Mouse (Mus musculus): ENCODE data around the gene Cfap97d1. TPM values are rescaled to one million over a fixed set of nuclear protein-coding genes. Genes with fewer than 3 reads are reported as not detected.

The Cfap97d1 gene
- not detected in 2 replicates for polyA plus RNA-seq (2015; fragmentation: Nextera tagmentation; extraction: Ambion mirVana)

GRCm38 (mm10) chr11:101984054-101985025, at the start of gene Cfap97d1:
Gene Cfap97d1 (plus strand): TSS chr11:101984279.
- peaks cover 11% of the 10 kb centered on the region for H3K27me3 ChIP-seq
- H3K4me1 ChIP-seq (replicated peaks) = peaks cover 32% of the 10 kb centered on the region
- peak within 1 kb of the TSS; percentile 54 for H3K4me3 ChIP-seq
- WGBS = 1% methylated on average over 69 of the region's 71 CpGs
- H3K27ac ChIP-seq (replicated peaks) = peak within 1 kb of the TSS; percentile 65
- no peaks in the 10 kb centered on the region for H3K9me3 ChIP-seq
- ATAC-seq (ENCODE audit: low read depth) = peak; percentile 72
- H3K36me3 ChIP-seq = no peaks in the 10 kb centered on the region
- H3K9ac ChIP-seq = peak within 1 kb of the TSS; percentile 76
- peak within 1 kb of the TSS; percentile 95 for H3K4me2 ChIP-seq

GRCm38 (mm10) chr11:101935743-101936142, 48.3 kb upstream of the Cfap97d1 start:
- Histone ChIP-seq H3K4me2 (no peak overlapping the region), H3K36me3 (no peaks in the 10 kb centered on the region), H3K9me3 (no peaks in the 10 kb centered on the region), H3K27me3 (peaks cover 37% of the 10 kb centered on the region), H3K4me1 (replicated peaks) (peaks cover 21% of the 10 kb centered on the region), H3K27ac (replicated peaks) (no peak overlapping the region), H3K9ac (no peak overlapping the region), H3K4me3 (no peak overlapping the region)
- ATAC-seq (ENCODE audit: low read depth) = no peak
- WGBS = 46% methylated on average over 3 of the region's 3 CpGs

GRCm38 (mm10) chr11:101936421-101936820, 47.7 kb upstream of the Cfap97d1 start:
- Histone ChIP-seq H3K9ac (no peak overlapping the region), H3K36me3 (no peaks in the 10 kb centered on the region), H3K4me1 (replicated peaks) (peaks cover 21% of the 10 kb centered on the region), H3K4me2 (peak overlapping the region; percentile 72; the same call in 1 of the 2 replicates), H3K4me3 (no peak overlapping the region), H3K9me3 (no peaks in the 10 kb centered on the region), H3K27me3 (peaks cover 37% of the 10 kb centered on the region), H3K27ac (replicated peaks) (no peak overlapping the region)
- ATAC-seq (ENCODE audit: low read depth) = no peak
- 25% methylated on average over 7 of the region's 7 CpGs for WGBS

GRCm38 (mm10) chr11:101937108-101937507, 47.0 kb upstream of the Cfap97d1 start:
- H3K4me1 ChIP-seq (replicated peaks) = peaks cover 21% of the 10 kb centered on the region
- H3K9me3 ChIP-seq = no peaks in the 10 kb centered on the region
- H3K27ac ChIP-seq (replicated peaks) = no peak overlapping the region
- 0 out of 2 replicates have a peak, but pooled peaks have one; percentile 51 for ATAC-seq (ENCODE audit: low read depth)
- no peaks in the 10 kb centered on the region for H3K36me3 ChIP-seq
- H3K4me2 ChIP-seq = peak overlapping the region; percentile 72
- H3K27me3 ChIP-seq = peaks cover 37% of the 10 kb centered on the region
- peak overlapping the region; percentile 40 for H3K4me3 ChIP-seq
- H3K9ac ChIP-seq = peak overlapping the region; percentile 69
- under 1% methylated on average over 32 of the region's 32 CpGs for WGBS

GRCm38 (mm10) chr11:101943055-101943454, 41.0 kb upstream of the Cfap97d1 start:
- Histone ChIP-seq H3K27me3 (peaks cover 13% of the 10 kb centered on the region), H3K9me3 (peaks cover 6% of the 10 kb centered on the region; the same call in 1 of the 2 replicates), H3K36me3 (no peaks in the 10 kb centered on the region), H3K27ac (replicated peaks) (no peak overlapping the region), H3K4me3 (no peak overlapping the region), H3K4me2 (no peak overlapping the region), H3K9ac (no peak overlapping the region), H3K4me1 (replicated peaks) (peaks cover under 1% of the 10 kb centered on the region; the same call in 1 of the 2 replicates)
- WGBS = 34% methylated on average over 3 of the region's 3 CpGs
- ATAC-seq (ENCODE audit: low read depth) = no peak

GRCm38 (mm10) chr11:101946525-101946924, 37.6 kb upstream of the Cfap97d1 start:
- Histone ChIP-seq H3K36me3 (no peaks in the 10 kb centered on the region), H3K27ac (replicated peaks) (no peak overlapping the region), H3K4me1 (replicated peaks) (no peaks in the 10 kb centered on the region), H3K4me3 (no peak overlapping the region), H3K9ac (no peak overlapping the region), H3K4me2 (no peak overlapping the region), H3K9me3 (peaks cover 6% of the 10 kb centered on the region; the same call in 1 of the 2 replicates), H3K27me3 (no peaks in the 10 kb centered on the region; the same call in none of the 2 replicates)
- 21% methylated on average over 5 of the region's 5 CpGs for WGBS
- peak; percentile 27; the same call in 1 of the 2 replicates for ATAC-seq (ENCODE audit: low read depth)

- H3K9me3 ChIP-seq = no peaks in the 10 kb centered on the region
- WGBS = 87% methylated on average over 5 of the region's 5 CpGs
- no peak overlapping the region for H3K27ac ChIP-seq (replicated peaks)
- H3K9ac ChIP-seq = no peak overlapping the region
- H3K4me2 ChIP-seq = no peak overlapping the region
- ATAC-seq (ENCODE audit: low read depth) = no peak
- peaks cover 2% of the 10 kb centered on the region for H3K27me3 ChIP-seq
- H3K36me3 ChIP-seq = no peaks in the 10 kb centered on the region
- H3K4me1 ChIP-seq (replicated peaks) = peaks cover 14% of the 10 kb centered on the region
- no peak overlapping the region for H3K4me3 ChIP-seq
Measured at GRCm38 (mm10) chr11:101950021-101950420, 34.1 kb upstream of the Cfap97d1 start.

GRCm38 (mm10) chr11:101952541-101953341, 31.3 kb upstream of the Cfap97d1 start:
- Histone ChIP-seq H3K9ac (0 out of 2 replicates have a peak overlapping the region, but pooled peaks have one; percentile 34), H3K27me3 (peaks cover 8% of the 10 kb centered on the region), H3K9me3 (no peaks in the 10 kb centered on the region), H3K27ac (replicated peaks) (no peak overlapping the region), H3K4me3 (no peak overlapping the region), H3K36me3 (no peaks in the 10 kb centered on the region), H3K4me2 (0 out of 2 replicates have a peak overlapping the region, but pooled peaks have one; percentile 9), H3K4me1 (replicated peaks) (peaks cover 14% of the 10 kb centered on the region)
- WGBS = 34% methylated on average over 24 of the region's 24 CpGs
- no peak for ATAC-seq (ENCODE audit: low read depth)

- H3K9ac ChIP-seq = no peak overlapping the region
- no peak overlapping the region for H3K27ac ChIP-seq (replicated peaks)
- peaks cover 8% of the 10 kb centered on the region for H3K27me3 ChIP-seq
- 79% methylated on average over 4 of the region's 4 CpGs for WGBS
- no peak overlapping the region for H3K4me3 ChIP-seq
- no peaks in the 10 kb centered on the region for H3K36me3 ChIP-seq
- ATAC-seq (ENCODE audit: low read depth) = no peak
- H3K4me1 ChIP-seq (replicated peaks) = peaks cover 14% of the 10 kb centered on the region
- H3K9me3 ChIP-seq = no peaks in the 10 kb centered on the region
- no peak overlapping the region for H3K4me2 ChIP-seq
Measured at GRCm38 (mm10) chr11:101953441-101953840, 30.6 kb upstream of the Cfap97d1 start.

GRCm38 (mm10) chr11:101957476-101957875, 26.6 kb upstream of the Cfap97d1 start:
- Histone ChIP-seq H3K4me2 (no peak overlapping the region), H3K9ac (no peak overlapping the region), H3K27ac (replicated peaks) (no peak overlapping the region), H3K4me1 (replicated peaks) (peaks cover 10% of the 10 kb centered on the region), H3K9me3 (no peaks in the 10 kb centered on the region), H3K27me3 (peaks cover 39% of the 10 kb centered on the region), H3K36me3 (no peaks in the 10 kb centered on the region), H3K4me3 (no peak overlapping the region)
- WGBS = 54% methylated on average over 5 of the region's 5 CpGs
- ATAC-seq (ENCODE audit: low read depth) = peak; percentile 36; the same call in 1 of the 2 replicates

GRCm38 (mm10) chr11:101963043-101963442, 21.0 kb upstream of the Cfap97d1 start:
- H3K4me1 ChIP-seq (replicated peaks) = peaks cover 44% of the 10 kb centered on the region
- peaks cover 85% of the 10 kb centered on the region for H3K27me3 ChIP-seq
- H3K27ac ChIP-seq (replicated peaks) = no peak overlapping the region
- H3K9ac ChIP-seq = no peak overlapping the region
- H3K4me3 ChIP-seq = peak overlapping the region; percentile 54
- 5% methylated on average over 11 of the region's 11 CpGs for WGBS
- H3K36me3 ChIP-seq = no peaks in the 10 kb centered on the region
- no peak for ATAC-seq (ENCODE audit: low read depth)
- H3K9me3 ChIP-seq = no peaks in the 10 kb centered on the region
- H3K4me2 ChIP-seq = peak overlapping the region; percentile 93
